Comparison of ENCODE assay signal across 12 mouse cellular contexts in genomic region chr2:6482411-6482810, GRCm38 (mm10).
DNase-seq lines count a peak whose midpoint lies in the region; ATAC-seq and TF ChIP-seq lines count a peak whose summit lies in the region.
"Had no signal": no experiment of that assay in that cellular context is flagged by ENCODE, and none has a peak within 500 bp of the region (broad histone marks: within the 10 kb centered on the region; RNA-seq: fewer than 3 reads in every experiment).

No protein-coding gene starts in this region.

- WGBS in midbrain, embryonic 11.5 days, result 46% methylated on average over 3 of the region's 3 CpGs
- WGBS in midbrain, postnatal 0 days, result 39% methylated on average over 3 of the region's 3 CpGs
- 51% methylated on average over 3 of the region's 3 CpGs for WGBS in limb, embryonic 15.5 days
- WGBS in stomach, postnatal 0 days, result 56% methylated on average over 3 of the region's 3 CpGs

- H3K27me3 ChIP-seq in midbrain, embryonic 11.5 days (ENCODE audit: control insufficient read depth, insufficient read depth, low read length), result no peaks in the 10 kb centered on the region
- H3K27me3 ChIP-seq in midbrain, postnatal 0 days (ENCODE audit: insufficient read depth, low read length), result no peaks in the 10 kb centered on the region
- H3K27me3 ChIP-seq in limb, embryonic 15.5 days, result no peaks in the 10 kb centered on the region
- H3K27me3 ChIP-seq in stomach, postnatal 0 days (ENCODE audit: control insufficient read depth, insufficient read depth, low read length), result no peaks in the 10 kb centered on the region

- intact Hi-C loops in gastrocnemius, adult 2 months (cut with DNase I), result loop anchor here (10.0 kb wide), 1 partner anchor 62 kb away; no protein-coding TSS in a partner anchor

- no peak overlapping the region for H3K4me2 ChIP-seq in midbrain, embryonic 11.5 days
- no peak overlapping the region for H3K4me2 ChIP-seq in midbrain, postnatal 0 days (ENCODE audit: low read depth, low read length, poor library complexity, severe bottlenecking)
- H3K4me2 ChIP-seq in limb, embryonic 15.5 days, result no peak overlapping the region
- no peak overlapping the region for H3K4me2 ChIP-seq in stomach, postnatal 0 days (replicated peaks; ENCODE audit: low read depth)

- no peak for TF ChIP-seq EP300 in stomach, postnatal 0 days (optimal IDR thresholded peaks at IDR 0.05)

- TF ChIP-seq CTCF in gastrocnemius, adult 2 months (IDR thresholded peaks at IDR 0.05), result no peak
- TF ChIP-seq CTCF in midbrain, postnatal 0 days (IDR thresholded peaks at IDR 0.05), result no peak
- no peak for TF ChIP-seq CTCF in stomach, postnatal 0 days (IDR thresholded peaks at IDR 0.05; ENCODE audit: low read depth)
- TF ChIP-seq CTCF in layer of hippocampus, adult 2 months (conservative IDR thresholded peaks at IDR 0.05), result no peak

- H3K36me3 ChIP-seq in midbrain, embryonic 11.5 days (ENCODE audit: control insufficient read depth, insufficient read depth, low read length), result no peaks in the 10 kb centered on the region
- H3K36me3 ChIP-seq in midbrain, postnatal 0 days (ENCODE audit: insufficient read depth, low read length), result no peaks in the 10 kb centered on the region
- no peaks in the 10 kb centered on the region for H3K36me3 ChIP-seq in limb, embryonic 15.5 days
- no peaks in the 10 kb centered on the region for H3K36me3 ChIP-seq in stomach, postnatal 0 days (ENCODE audit: control insufficient read depth, insufficient read depth, low read length)

- H3K27ac ChIP-seq in gastrocnemius, adult 2 months, result peak overlapping the region; percentile 73; the same call in 1 of the 2 replicates
- no peak overlapping the region for H3K27ac ChIP-seq in midbrain, embryonic 11.5 days (ENCODE audit: low read depth, low read length)
- H3K27ac ChIP-seq in midbrain, postnatal 0 days (ENCODE audit: low read depth, low read length), result no peak overlapping the region
- H3K27ac ChIP-seq in limb, embryonic 15.5 days, result peak overlapping the region; percentile 17; the same call in 1 of the 2 replicates
- H3K27ac ChIP-seq in stomach, postnatal 0 days (replicated peaks), result no peak overlapping the region
- no peak overlapping the region for H3K27ac ChIP-seq in layer of hippocampus, adult 2 months

- DNase-seq in gastrocnemius, adult 2 months, result no peak
- DNase-seq in gastrocnemius, postnatal 10 days, result no peak
- peak; percentile 76 for DNase-seq in midbrain, embryonic 11.5 days (ENCODE audit: low spot score, missing footprints)
- DNase-seq in midbrain, postnatal 0 days (ENCODE audit: low spot score), result no peak
- DNase-seq in stomach, postnatal 0 days (ENCODE audit: low spot score), result no peak
- no peak for DNase-seq in layer of hippocampus, adult 2 months (ENCODE audit: low spot score in 2 of 2)
- DNase-seq in layer of hippocampus, adult 11-12 months (ENCODE audit: low spot score), result no peak
- DNase-seq: right cerebral cortex, postnatal 14 days; thymus, postnatal 4 days had no signal

- peaks cover 8% of the 10 kb centered on the region; the same call in 1 of the 2 replicates for H3K4me1 ChIP-seq in midbrain, embryonic 11.5 days (ENCODE audit: control insufficient read depth, insufficient read depth, low read length)
- H3K4me1 ChIP-seq in midbrain, postnatal 0 days (ENCODE audit: insufficient read depth, low read length), result peaks cover 5% of the 10 kb centered on the region; the same call in 1 of the 2 replicates
- H3K4me1 ChIP-seq in limb, embryonic 15.5 days, result peaks cover 33% of the 10 kb centered on the region
- peaks cover 5% of the 10 kb centered on the region; the same call in 1 of the 2 replicates for H3K4me1 ChIP-seq in stomach, postnatal 0 days (replicated peaks; ENCODE audit: control insufficient read depth, insufficient read depth)

- H3K9ac ChIP-seq in midbrain, embryonic 11.5 days (ENCODE audit: low read length), result no peak overlapping the region
- no peak overlapping the region for H3K9ac ChIP-seq in midbrain, postnatal 0 days (replicated peaks; ENCODE audit: low read length, poor library complexity, severe bottlenecking)
- H3K9ac ChIP-seq in limb, embryonic 15.5 days, result no peak overlapping the region
- H3K9ac ChIP-seq in stomach, postnatal 0 days (ENCODE audit: low read length), result no peak overlapping the region

- H3K9me3 ChIP-seq in midbrain, embryonic 11.5 days (ENCODE audit: control insufficient read depth, low read length), result no peaks in the 10 kb centered on the region
- no peaks in the 10 kb centered on the region for H3K9me3 ChIP-seq in midbrain, postnatal 0 days (ENCODE audit: low read length)
- H3K9me3 ChIP-seq in limb, embryonic 15.5 days, result no peaks in the 10 kb centered on the region
- H3K9me3 ChIP-seq in stomach, postnatal 0 days (ENCODE audit: control insufficient read depth, low read length), result no peaks in the 10 kb centered on the region

- no peak overlapping the region for H3K4me3 ChIP-seq in gastrocnemius, adult 2 months
- H3K4me3 ChIP-seq in midbrain, embryonic 11.5 days (ENCODE audit: low read depth, low read length), result no peak overlapping the region
- H3K4me3 ChIP-seq in midbrain, postnatal 0 days (ENCODE audit: low read depth, low read length), result no peak overlapping the region
- H3K4me3 ChIP-seq in limb, embryonic 15.5 days, result no peak overlapping the region
- H3K4me3 ChIP-seq in stomach, postnatal 0 days (ENCODE audit: low read depth, low read length), result no peak overlapping the region
- H3K4me3 ChIP-seq in layer of hippocampus, adult 2 months, result no peak overlapping the region
- H3K4me3 ChIP-seq: myocyte had no signal

- ATAC-seq in midbrain, embryonic 11.5 days (ENCODE audit: low FRiP score), result no peak
- no peak for ATAC-seq in midbrain, postnatal 0 days (ENCODE audit: low FRiP score)
- no peak for ATAC-seq in limb, embryonic 15.5 days (ENCODE audit: insufficient number of reproducible peaks, low FRiP score, low TSS enrichment, low read depth)
- ATAC-seq in stomach, postnatal 0 days (ENCODE audit: low FRiP score, low TSS enrichment), result no peak
- ATAC-seq: activated CD4-positive, CD25-positive, alpha-beta regulatory T cell, adult 4 months had no signal

Comparison
In these comparisons a context has a peak if more than half of its experiments do, and no peak if none do; other contexts are left out.
1. H3K27ac ChIP-seq: peak in gastrocnemius, adult 2 months (single experiment) and limb, embryonic 15.5 days (single experiment); none in midbrain, embryonic 11.5 days (single experiment), midbrain, postnatal 0 days (single experiment), stomach, postnatal 0 days (single experiment) and layer of hippocampus, adult 2 months (single experiment).